Mouse (Mus musculus) kidney, adult 2 months (tissue): ENCODE measurements around the gene Slc4a3.
A peak's percentile ranks its signal among the peaks of the same experiment; 100 is the strongest.

Experiments
- CTCF ChIP-seq: fragments of 200-500 bp; conservative IDR thresholded peaks from 2 replicates; pipeline ENCODE4 v1.5.1; 2011; ENCODE audit warnings: low read depth, mild to moderate bottlenecking, control low read depth, low read length, moderate library complexity, mixed read lengths; ENCODE audit not compliant: insufficient read depth, insufficient read length
- POLR2A ChIP-seq: fragments of 200-500 bp; IDR thresholded peaks from one replicate; pipeline ENCODE4 v1.6.1; 2011; ENCODE audit warnings: low read depth, low read length, control low read depth

DNA sequence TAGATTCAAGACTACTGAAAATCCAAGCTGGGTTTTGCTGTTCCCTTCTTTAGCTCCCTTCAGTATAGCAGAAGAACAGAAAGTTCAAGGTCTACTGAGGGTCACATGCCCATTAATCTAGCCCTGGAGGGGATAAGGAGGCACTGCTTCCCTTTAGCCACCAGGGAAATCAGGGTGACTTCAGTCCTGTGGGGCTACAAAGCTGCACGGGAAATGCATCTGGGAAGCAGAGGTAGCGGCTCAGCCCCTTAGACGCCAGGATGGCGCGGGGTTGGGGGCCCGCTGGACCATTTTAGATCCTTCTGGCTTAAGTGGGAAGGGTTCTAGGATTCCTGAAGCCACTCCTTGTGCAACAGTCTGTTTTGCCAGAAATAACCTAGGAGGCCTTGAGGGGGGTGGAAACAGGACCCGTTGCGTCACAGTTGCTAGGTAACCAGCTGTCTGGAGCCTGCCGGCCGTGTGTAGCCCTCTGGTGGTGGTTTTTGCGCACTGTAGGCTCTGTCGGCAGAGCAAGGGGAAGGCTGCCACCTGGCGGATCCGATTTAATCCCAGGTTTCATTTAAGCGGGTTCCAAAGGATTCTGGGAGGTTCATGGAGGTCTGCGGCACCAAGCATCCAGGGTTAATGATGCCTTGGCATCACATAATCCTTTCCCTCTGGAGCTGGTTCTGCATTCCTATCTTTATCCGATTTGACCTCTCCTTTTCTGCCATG is 13.3 kb downstream of the Slc4a3 start:
- peak; percentile 100; the same call in 1 of the 2 replicates for TF ChIP-seq CTCF
- TF ChIP-seq POLR2A, result no peak
